Mouse (Mus musculus): ENCODE measurements around the gene Usp10. TPM values are rescaled to one million over a fixed set of nuclear protein-coding genes. Genes with fewer than 3 reads are reported as not detected.

Gene Usp10
- total and polyA plus RNA-seq, 3 experiments = 80.0 to 161 (median 152) TPM

DNA sequence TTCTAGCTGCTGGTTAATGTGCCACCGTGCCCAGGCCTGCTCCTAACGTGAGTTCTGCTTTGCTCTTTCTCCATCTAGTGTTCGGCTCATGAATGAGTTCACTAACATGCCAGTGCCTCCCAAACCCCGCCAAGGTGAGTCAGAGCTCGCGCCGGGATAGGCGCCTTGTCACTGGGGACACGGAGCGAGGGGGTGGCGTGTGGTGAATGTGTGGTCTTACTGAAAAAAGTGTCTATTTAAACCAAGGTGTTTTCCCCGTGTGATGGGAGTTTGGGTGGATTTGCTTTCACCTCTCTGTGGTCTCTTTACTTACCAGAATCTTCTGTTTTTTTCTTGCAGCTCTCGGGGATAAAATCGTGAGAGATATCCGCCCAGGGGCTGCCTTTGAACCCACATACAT, 38.2 kb downstream of the Usp10 start (continued):
- no peak for TF ChIP-seq ZC3H11A (IDR thresholded peaks at IDR 0.05; ENCODE audit: low read depth, low read length)
- TF ChIP-seq MAFK (IDR thresholded peaks at IDR 0.05; ENCODE audit: insufficient replicate concordance, low read length) = no peak
- TF ChIP-seq MAZ (IDR thresholded peaks at IDR 0.05; ENCODE audit: low read depth, low read length) = no peak
- no peak for TF ChIP-seq RAD21 (IDR thresholded peaks at IDR 0.05; ENCODE audit: low read depth, low read length)
- TF ChIP-seq ZNF384 (IDR thresholded peaks at IDR 0.05; ENCODE audit: low read depth, low read length) = peak; percentile 52; the same call in 1 of the 2 replicates

DNA sequence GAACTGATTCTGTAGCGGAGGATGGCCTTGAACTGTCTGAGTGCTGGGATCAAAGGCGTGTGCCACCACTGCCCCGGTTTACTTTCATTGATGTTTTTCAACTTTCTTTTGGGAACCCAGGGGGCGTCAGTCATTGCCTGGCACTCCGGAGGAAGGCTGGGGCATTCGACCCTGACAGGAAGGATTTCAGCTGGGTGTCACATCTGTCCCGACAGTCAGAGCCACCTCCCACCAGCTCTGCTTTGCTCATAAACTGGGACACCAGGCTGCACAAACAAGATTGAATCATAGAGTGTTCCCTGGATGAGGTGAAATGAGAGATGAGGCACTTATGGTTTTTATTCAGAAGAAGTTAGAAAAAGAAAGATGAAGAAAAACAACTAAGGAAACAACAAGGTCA, 42.1 kb downstream of the Usp10 start:
- Histone ChIP-seq H3K27me3 (replicated peaks) (no peaks in the 10 kb centered on the region), H3K4me3 (replicated peaks in 1 of 3; ENCODE audit: low read depth in 2 of 3, low read length in 2 of 3, poor library complexity in 1 of 3) (no peak overlapping the region), H3K4me2 (ENCODE audit: insufficient read depth, low read depth, poor library complexity, severe bottlenecking) (no peak overlapping the region), H3K36me3 (replicated peaks in 1 of 2; ENCODE audit: control insufficient read depth in 1 of 2, insufficient read depth in 1 of 2, low read length in 1 of 2) (peaks cover 83 to 93% of the 10 kb centered on the region in 2 experiments), H3K79me2 (replicated peaks; ENCODE audit: control insufficient read depth, extremely low read depth, insufficient read depth, poor library complexity, severe bottlenecking) (0 out of 2 replicates have a peak, but pooled peaks cover under 1% of the 10 kb centered on the region), H3K9ac (ENCODE audit: insufficient read depth, low read depth) (no peak overlapping the region), H3K9me3 (replicated peaks; ENCODE audit: low read length) (no peaks in the 10 kb centered on the region), H3K27ac (ENCODE audit: insufficient read depth, low read depth) (no peak overlapping the region), H3K4me1 (ENCODE audit: control insufficient read depth in 1 of 2, insufficient read depth in 2 of 2) (peaks cover 7 to 19% of the 10 kb centered on the region in 2 experiments)
- DNase-seq (ENCODE audit: extremely low read depth) = no peak
- in situ Hi-C loops (cut with MboI; ENCODE audit: low pct_ligation_motif_present, low pct_unique_long_range_greater_than_20kb, low sequenced_read_pairs) (no loop called here), dilution Hi-C loops (cut with MboI; ENCODE audit: extremely low pct_ligation_motif_present, extremely low pct_unique_long_range_greater_than_20kb, low sequenced_read_pairs) (no loop called here)
- TF ChIP-seq MXI1 (IDR thresholded peaks at IDR 0.05; ENCODE audit: low read depth, low read length) (no peak), NELFE (IDR thresholded peaks at IDR 0.05; ENCODE audit: low read depth, low read length) (no peak), SMC3 (IDR thresholded peaks at IDR 0.05; ENCODE audit: low read depth, low read length) (no peak), NRF1 (IDR thresholded peaks at IDR 0.05; ENCODE audit: low read depth, low read length) (no peak), RAD21 (IDR thresholded peaks at IDR 0.05; ENCODE audit: low read depth, low read length) (no peak), ZKSCAN1 (IDR thresholded peaks at IDR 0.05; ENCODE audit: borderline replicate concordance, low read depth, low read length) (no peak), MAX (IDR thresholded peaks at IDR 0.05; ENCODE audit: low read length) (no peak), HCFC1 (IDR thresholded peaks at IDR 0.05; ENCODE audit: low read depth, low read length) (no peak), POLR2A (IDR thresholded peaks at IDR 0.05; ENCODE audit: low read depth, low read length) (no peak), E2F4 (IDR thresholded peaks at IDR 0.05; ENCODE audit: insufficient replicate concordance, low read depth, low read length) (no peak), BHLHE40 (IDR thresholded peaks at IDR 0.05; ENCODE audit: low read depth, low read length) (no peak), ZMIZ1 (IDR thresholded peaks at IDR 0.05; ENCODE audit: low read depth, low read length) (no peak), USF1 (IDR thresholded peaks at IDR 0.05; ENCODE audit: low read depth, low read length) (no peak), MYC (IDR thresholded peaks at IDR 0.05; ENCODE audit: low read depth, low read length) (no peak), CHD2 (IDR thresholded peaks at IDR 0.05; ENCODE audit: low read length) (no peak), RCOR1 (conservative IDR thresholded peaks at IDR 0.05; ENCODE audit: low read depth, low read length) (no peak)

- no peak for DNase-seq (ENCODE audit: extremely low read depth)
- peaks cover 87 to 97% of the 10 kb centered on the region in 2 experiments for H3K36me3 ChIP-seq (replicated peaks in 1 of 2; ENCODE audit: control insufficient read depth in 1 of 2, insufficient read depth in 1 of 2, low read length in 1 of 2)
- H3K27me3 ChIP-seq (replicated peaks) = no peaks in the 10 kb centered on the region
- TF ChIP-seq MXI1 (IDR thresholded peaks at IDR 0.05; ENCODE audit: low read depth, low read length) (no peak), MAX (IDR thresholded peaks at IDR 0.05; ENCODE audit: low read length) (no peak), EP300 (IDR thresholded peaks at IDR 0.05; ENCODE audit: low read length) (no peak), MAFK (IDR thresholded peaks at IDR 0.05; ENCODE audit: insufficient replicate concordance, low read length) (no peak), NRF1 (IDR thresholded peaks at IDR 0.05; ENCODE audit: low read depth, low read length) (no peak), HCFC1 (IDR thresholded peaks at IDR 0.05; ENCODE audit: low read depth, low read length) (no peak), GABPA (IDR thresholded peaks at IDR 0.05; ENCODE audit: insufficient replicate concordance, low read depth, low read length) (no peak), TBP (conservative IDR thresholded peaks at IDR 0.05; ENCODE audit: low read depth, low read length) (no peak), MYC (IDR thresholded peaks at IDR 0.05; ENCODE audit: low read depth, low read length) (no peak), NELFE (IDR thresholded peaks at IDR 0.05; ENCODE audit: low read depth, low read length) (no peak)
- H3K4me3 ChIP-seq (replicated peaks in 1 of 3; ENCODE audit: low read depth in 2 of 3, low read length in 2 of 3, poor library complexity in 1 of 3) = no peak overlapping the region
- dilution Hi-C loops (cut with MboI; ENCODE audit: extremely low pct_ligation_motif_present, extremely low pct_unique_long_range_greater_than_20kb, low sequenced_read_pairs) (no loop called here), in situ Hi-C loops (cut with MboI; ENCODE audit: low pct_ligation_motif_present, low pct_unique_long_range_greater_than_20kb, low sequenced_read_pairs) (no loop called here)
- no peak overlapping the region for H3K9ac ChIP-seq (ENCODE audit: insufficient read depth, low read depth)
- H3K9me3 ChIP-seq (replicated peaks; ENCODE audit: low read length) = no peaks in the 10 kb centered on the region
- H3K27ac ChIP-seq (ENCODE audit: insufficient read depth, low read depth) = no peak overlapping the region
- no peak overlapping the region for H3K4me2 ChIP-seq (ENCODE audit: insufficient read depth, low read depth, poor library complexity, severe bottlenecking)
- no peaks in the 10 kb centered on the region for H3K79me2 ChIP-seq (replicated peaks; ENCODE audit: control insufficient read depth, extremely low read depth, insufficient read depth, poor library complexity, severe bottlenecking)
- peaks cover 5 to 14% of the 10 kb centered on the region in 2 experiments for H3K4me1 ChIP-seq (ENCODE audit: control insufficient read depth in 1 of 2, insufficient read depth in 2 of 2)
These were observed 42.6 kb downstream of the Usp10 start for GRCm38 (mm10) chr8:119952747-119953146.

Measured in CH12.LX (cell line).